Mouse (Mus musculus): ENCODE measurements around the gene Dgkg. TPM values are rescaled to one million over a fixed set of nuclear protein-coding genes. Genes with fewer than 3 reads are reported as not detected.

Dgkg gene
- polyA plus RNA-seq, 1 experiment: 1.5 TPM

DNA sequence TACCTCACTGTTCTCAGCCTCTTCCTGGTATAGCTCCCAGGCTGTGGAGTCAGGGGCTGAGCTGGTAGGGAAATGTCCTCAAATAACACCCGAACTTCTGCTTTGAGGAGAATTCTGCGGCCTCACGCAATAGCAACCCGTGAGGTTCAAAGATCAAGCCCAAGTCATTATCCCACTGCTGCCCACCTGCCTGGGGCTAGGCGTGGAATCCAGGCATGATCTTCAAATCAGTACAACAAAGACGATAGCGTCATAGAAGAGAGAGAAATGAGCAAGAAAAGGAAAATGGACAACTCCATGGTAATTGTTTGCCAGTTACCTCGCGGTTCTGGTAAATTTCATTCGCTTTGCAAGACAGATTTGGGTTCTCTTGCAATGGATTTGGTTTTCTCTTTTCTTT is 109.3 kb downstream of the Dgkg start:
- Histone ChIP-seq H3K27ac (ENCODE audit: insufficient read depth, low read length) (no peak overlapping the region), H3K4me3 (ENCODE audit: low read depth, low read length) (no peak overlapping the region), H3K4me1 (ENCODE audit: control insufficient read depth, insufficient read depth, low read length) (peaks cover 13% of the 10 kb centered on the region), H3K27me3 (ENCODE audit: control insufficient read depth, insufficient read depth, low read length, poor library complexity, severe bottlenecking) (no peaks in the 10 kb centered on the region), H3K9me3 (replicated peaks; ENCODE audit: control insufficient read depth, insufficient read depth, low read length, poor library complexity, severe bottlenecking) (no peaks in the 10 kb centered on the region), H3K9ac (ENCODE audit: low read depth, poor library complexity, severe bottlenecking) (no peak overlapping the region), H3K36me3 (ENCODE audit: control insufficient read depth, insufficient read depth, low read length, poor library complexity, severe bottlenecking) (no peaks in the 10 kb centered on the region)
- TF ChIP-seq CTCF (IDR thresholded peaks at IDR 0.05; ENCODE audit: low read depth, low read length) (no peak), POLR2A (IDR thresholded peaks at IDR 0.05; ENCODE audit: insufficient read depth, low read length) (no peak), EP300 (IDR thresholded peaks at IDR 0.05; ENCODE audit: insufficient read depth, low read depth, low read length) (no peak)

- no peak overlapping the region for H3K9ac ChIP-seq (ENCODE audit: low read depth, poor library complexity, severe bottlenecking)
- peak overlapping the region; percentile 33; the same call in 1 of the 2 replicates for H3K27ac ChIP-seq (ENCODE audit: insufficient read depth, low read length)
- H3K9me3 ChIP-seq (replicated peaks; ENCODE audit: control insufficient read depth, insufficient read depth, low read length, poor library complexity, severe bottlenecking): no peaks in the 10 kb centered on the region
- TF ChIP-seq POLR2A (IDR thresholded peaks at IDR 0.05; ENCODE audit: insufficient read depth, low read length) (no peak), EP300 (IDR thresholded peaks at IDR 0.05; ENCODE audit: insufficient read depth, low read depth, low read length) (no peak), CTCF (IDR thresholded peaks at IDR 0.05; ENCODE audit: low read depth, low read length) (no peak)
- no peak overlapping the region for H3K4me3 ChIP-seq (ENCODE audit: low read depth, low read length)
- no peaks in the 10 kb centered on the region for H3K36me3 ChIP-seq (ENCODE audit: control insufficient read depth, insufficient read depth, low read length, poor library complexity, severe bottlenecking)
- no peaks in the 10 kb centered on the region for H3K27me3 ChIP-seq (ENCODE audit: control insufficient read depth, insufficient read depth, low read length, poor library complexity, severe bottlenecking)
- peaks cover 13% of the 10 kb centered on the region for H3K4me1 ChIP-seq (ENCODE audit: control insufficient read depth, insufficient read depth, low read length)
These were observed 111.2 kb downstream of the Dgkg start for GRCm38 (mm10) chr16:22545799-22546198.

GRCm38 (mm10) chr16:22545016-22545561 is 111.9 kb downstream of the Dgkg start:
- Histone ChIP-seq H3K4me1 (ENCODE audit: control insufficient read depth, insufficient read depth, low read length) (peaks cover 13% of the 10 kb centered on the region), H3K9me3 (replicated peaks; ENCODE audit: control insufficient read depth, insufficient read depth, low read length, poor library complexity, severe bottlenecking) (no peaks in the 10 kb centered on the region), H3K27ac (ENCODE audit: insufficient read depth, low read length) (peak overlapping the region; percentile 33), H3K27me3 (ENCODE audit: control insufficient read depth, insufficient read depth, low read length, poor library complexity, severe bottlenecking) (no peaks in the 10 kb centered on the region), H3K9ac (ENCODE audit: low read depth, poor library complexity, severe bottlenecking) (0 out of 2 replicates have a peak overlapping the region, but pooled peaks have one; percentile 2), H3K4me3 (ENCODE audit: low read depth, low read length) (no peak overlapping the region), H3K36me3 (ENCODE audit: control insufficient read depth, insufficient read depth, low read length, poor library complexity, severe bottlenecking) (no peaks in the 10 kb centered on the region)
- TF ChIP-seq EP300 (IDR thresholded peaks at IDR 0.05; ENCODE audit: insufficient read depth, low read depth, low read length) (no peak), POLR2A (IDR thresholded peaks at IDR 0.05; ENCODE audit: insufficient read depth, low read length) (no peak), CTCF (IDR thresholded peaks at IDR 0.05; ENCODE audit: low read depth, low read length) (no peak)

- Histone ChIP-seq H3K4me3 (ENCODE audit: low read depth, low read length) (no peak overlapping the region), H3K27me3 (ENCODE audit: control insufficient read depth, insufficient read depth, low read length, poor library complexity, severe bottlenecking) (no peaks in the 10 kb centered on the region), H3K9ac (ENCODE audit: low read depth, poor library complexity, severe bottlenecking) (no peak overlapping the region), H3K9me3 (replicated peaks; ENCODE audit: control insufficient read depth, insufficient read depth, low read length, poor library complexity, severe bottlenecking) (no peaks in the 10 kb centered on the region), H3K4me1 (ENCODE audit: control insufficient read depth, insufficient read depth, low read length) (peaks cover 7% of the 10 kb centered on the region), H3K36me3 (ENCODE audit: control insufficient read depth, insufficient read depth, low read length, poor library complexity, severe bottlenecking) (no peaks in the 10 kb centered on the region), H3K27ac (ENCODE audit: insufficient read depth, low read length) (no peak overlapping the region)
- TF ChIP-seq CTCF (IDR thresholded peaks at IDR 0.05; ENCODE audit: low read depth, low read length) (no peak), POLR2A (IDR thresholded peaks at IDR 0.05; ENCODE audit: insufficient read depth, low read length) (no peak), EP300 (IDR thresholded peaks at IDR 0.05; ENCODE audit: insufficient read depth, low read depth, low read length) (no peak)
These were observed 114.3 kb downstream of the Dgkg start for GRCm38 (mm10) chr16:22542691-22543141.

GRCm38 (mm10) chr16:22539275-22539674 is 117.7 kb downstream of the Dgkg start:
- no peak overlapping the region for H3K27ac ChIP-seq (ENCODE audit: insufficient read depth, low read length)
- no peaks in the 10 kb centered on the region for H3K9me3 ChIP-seq (replicated peaks; ENCODE audit: control insufficient read depth, insufficient read depth, low read length, poor library complexity, severe bottlenecking)
- H3K4me3 ChIP-seq (ENCODE audit: low read depth, low read length): no peak overlapping the region
- H3K36me3 ChIP-seq (ENCODE audit: control insufficient read depth, insufficient read depth, low read length, poor library complexity, severe bottlenecking): no peaks in the 10 kb centered on the region
- H3K9ac ChIP-seq (ENCODE audit: low read depth, poor library complexity, severe bottlenecking): no peak overlapping the region
- TF ChIP-seq POLR2A (IDR thresholded peaks at IDR 0.05; ENCODE audit: insufficient read depth, low read length) (no peak), CTCF (IDR thresholded peaks at IDR 0.05; ENCODE audit: low read depth, low read length) (no peak), EP300 (IDR thresholded peaks at IDR 0.05; ENCODE audit: insufficient read depth, low read depth, low read length) (no peak)
- H3K4me1 ChIP-seq (ENCODE audit: control insufficient read depth, insufficient read depth, low read length): no peaks in the 10 kb centered on the region
- no peaks in the 10 kb centered on the region for H3K27me3 ChIP-seq (ENCODE audit: control insufficient read depth, insufficient read depth, low read length, poor library complexity, severe bottlenecking)

GRCm38 (mm10) chr16:22536581-22537160 is 120.3 kb downstream of the Dgkg start:
- Histone ChIP-seq H3K4me1 (ENCODE audit: control insufficient read depth, insufficient read depth, low read length) (peaks cover 2% of the 10 kb centered on the region), H3K27ac (ENCODE audit: insufficient read depth, low read length) (no peak overlapping the region), H3K4me3 (ENCODE audit: low read depth, low read length) (no peak overlapping the region), H3K9me3 (replicated peaks; ENCODE audit: control insufficient read depth, insufficient read depth, low read length, poor library complexity, severe bottlenecking) (no peaks in the 10 kb centered on the region), H3K27me3 (ENCODE audit: control insufficient read depth, insufficient read depth, low read length, poor library complexity, severe bottlenecking) (no peaks in the 10 kb centered on the region), H3K9ac (ENCODE audit: low read depth, poor library complexity, severe bottlenecking) (no peak overlapping the region), H3K36me3 (ENCODE audit: control insufficient read depth, insufficient read depth, low read length, poor library complexity, severe bottlenecking) (no peaks in the 10 kb centered on the region)
- TF ChIP-seq CTCF (IDR thresholded peaks at IDR 0.05; ENCODE audit: low read depth, low read length): no peak
- no peak for TF ChIP-seq EP300 (IDR thresholded peaks at IDR 0.05; ENCODE audit: insufficient read depth, low read depth, low read length)
- TF ChIP-seq POLR2A (IDR thresholded peaks at IDR 0.05; ENCODE audit: insufficient read depth, low read length): no peak
